Mouse (Mus musculus) hindbrain, postnatal 0 days (tissue): ENCODE measurements around the gene Dclk2. TPM values are rescaled to one million over a fixed set of nuclear protein-coding genes. Genes with fewer than 3 reads are reported as not detected.

ENCODE experiments used
- ATAC-seq: fragments of 200-750 bp; cut with Nextera tagmentation; 2 replicates; pipeline ENCODE4 v1.8.0; 2017; ENCODE audit warnings: mild to moderate bottlenecking, moderate TSS enrichment, moderate library complexity
- DNase-seq: peaks from one replicate; pipeline ENCODE4 v3.0.0-alpha.2; 2015; ENCODE audit warnings: low spot score
- H3K27ac ChIP-seq: fragments of 300-500 bp; sonication (generic); 2 replicates; pipeline ENCODE4 v1.5.1; 2014; ENCODE audit warnings: mild to moderate bottlenecking
- H3K27me3 ChIP-seq: fragments of 300-500 bp; sonication (generic); 2 replicates; pipeline ENCODE4 v1.6.1; 2014; ENCODE audit warnings: low read length, mixed read lengths; ENCODE audit not compliant: insufficient read depth
- H3K36me3 ChIP-seq: fragments of 300-500 bp; sonication (generic); 2 replicates; pipeline ENCODE4 v1.6.1; 2014; ENCODE audit warnings: low read length, mixed read lengths; ENCODE audit not compliant: insufficient read depth
- H3K4me1 ChIP-seq: fragments of 300-500 bp; sonication (generic); 2 replicates; pipeline ENCODE4 v1.6.1; 2014; ENCODE audit warnings: antibody characterized with exemption, low read length, mixed read lengths; ENCODE audit not compliant: insufficient read depth
- H3K4me2 ChIP-seq: fragments of 300-500 bp; sonication (generic); 2 replicates; pipeline ENCODE4 v1.6.1; 2014; ENCODE audit warnings: low read depth, mild to moderate bottlenecking, low read length, moderate library complexity, mixed read lengths
- H3K4me3 ChIP-seq: fragments of 300-500 bp; sonication (generic); 2 replicates; pipeline ENCODE4 v1.5.1; 2014; ENCODE audit warnings: low read length
- H3K9ac ChIP-seq: fragments of 300-500 bp; sonication (generic); replicated peaks from 2 replicates; pipeline ENCODE4 v1.6.1; 2014; ENCODE audit warnings: mild to moderate bottlenecking, low read length, moderate library complexity, mixed read lengths
- H3K9me3 ChIP-seq: fragments of 300-500 bp; sonication (generic); 2 replicates; pipeline ENCODE4 v1.6.1; 2016; ENCODE audit warnings: low read length, mixed read lengths
- CTCF ChIP-seq: IDR thresholded peaks from 2 replicates; pipeline ENCODE4 v1.5.1; 2016; ENCODE audit warnings: antibody characterized with exemption, control low read depth, low read depth
- WGBS: fragments of 180-500 bp; shearing (Covaris S2); extraction: QIAGEN DNeasy Blood & Tissue Kit; methylation state at CpG from one replicate; pipeline ENCODE4 v1.1.7; 2014; 5-methylcytosine and 5-hydroxymethylcytosine counted together
- polyA plus RNA-seq: library from polyadenylated mRNA; unstranded; fragments of >200 nt; fragmentation: Nextera tagmentation; extraction: Ambion mirVana; gene quantifications from 2 replicates; pipeline ENCODE4 v1.2.1, GENCODE M21; 2015
- total RNA-seq: library from RNA; depleted of rRNA; stranded (reverse); fragments of >200 nt; gene quantifications from 2 replicates; pipeline ENCODE4 v1.2.3, GENCODE M21; 2014; rRNA removed

Gene Dclk2
- 159 and 176 TPM in 2 replicates for total RNA-seq
- 68.1 and 69.6 TPM in 2 replicates for polyA plus RNA-seq

DNA sequence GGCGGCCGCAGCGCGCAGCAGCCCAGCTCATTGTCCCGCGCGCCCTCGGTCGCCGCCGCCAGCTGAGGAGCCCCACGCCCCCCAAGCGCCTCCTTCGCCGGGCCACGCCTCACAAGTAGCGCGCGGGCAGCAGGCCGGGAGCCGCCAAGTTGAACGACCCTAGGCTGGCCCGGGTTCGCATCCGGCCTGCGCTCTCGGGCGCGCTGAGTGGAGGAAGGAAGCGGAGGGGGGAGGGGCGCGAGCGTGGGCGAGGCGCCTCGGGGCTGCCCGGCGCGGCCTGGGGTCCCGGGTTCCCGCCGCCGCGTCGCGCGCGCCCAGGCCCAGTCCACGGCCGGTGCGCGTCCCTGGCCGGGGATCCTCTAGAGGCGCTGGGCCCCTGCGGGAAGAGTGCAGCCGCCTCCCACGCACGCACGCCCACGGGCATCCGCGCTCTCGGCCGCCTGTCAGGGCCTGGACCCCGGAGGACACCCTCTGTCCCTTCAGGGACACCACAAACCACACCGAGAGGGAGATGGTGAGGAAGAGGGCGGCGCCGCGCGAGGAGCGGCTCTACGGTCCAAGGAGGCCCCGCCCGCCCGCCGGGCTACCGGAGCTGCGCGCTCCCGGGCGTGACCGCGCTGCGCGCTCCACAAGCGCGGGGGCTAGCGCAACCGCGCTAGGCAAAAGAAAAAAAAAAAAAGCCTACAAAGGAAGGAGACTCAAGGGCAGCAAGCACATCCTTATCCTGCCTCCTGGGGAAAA lies at the start of gene Dclk2:
TSS of gene Dclk2 (minus strand) at position 510 of the 741 bp plus-strand sequence.
- DNase-seq (peak; percentile 93), ATAC-seq (peak; percentile 89)
- Histone ChIP-seq H3K4me1 (peaks cover 18% of the 10 kb centered on the region), H3K4me3 (peak within 1 kb of the TSS; percentile 87), H3K4me2 (peak within 1 kb of the TSS; percentile 74), H3K9me3 (no peaks in the 10 kb centered on the region), H3K27me3 (no peaks in the 10 kb centered on the region), H3K36me3 (no peaks in the 10 kb centered on the region), H3K9ac (peak within 1 kb of the TSS; percentile 96), H3K27ac (peak within 1 kb of the TSS; percentile 98)
- TF ChIP-seq CTCF = no peak
- WGBS = under 1% methylated on average over 64 of the region's 91 CpGs

DNA sequence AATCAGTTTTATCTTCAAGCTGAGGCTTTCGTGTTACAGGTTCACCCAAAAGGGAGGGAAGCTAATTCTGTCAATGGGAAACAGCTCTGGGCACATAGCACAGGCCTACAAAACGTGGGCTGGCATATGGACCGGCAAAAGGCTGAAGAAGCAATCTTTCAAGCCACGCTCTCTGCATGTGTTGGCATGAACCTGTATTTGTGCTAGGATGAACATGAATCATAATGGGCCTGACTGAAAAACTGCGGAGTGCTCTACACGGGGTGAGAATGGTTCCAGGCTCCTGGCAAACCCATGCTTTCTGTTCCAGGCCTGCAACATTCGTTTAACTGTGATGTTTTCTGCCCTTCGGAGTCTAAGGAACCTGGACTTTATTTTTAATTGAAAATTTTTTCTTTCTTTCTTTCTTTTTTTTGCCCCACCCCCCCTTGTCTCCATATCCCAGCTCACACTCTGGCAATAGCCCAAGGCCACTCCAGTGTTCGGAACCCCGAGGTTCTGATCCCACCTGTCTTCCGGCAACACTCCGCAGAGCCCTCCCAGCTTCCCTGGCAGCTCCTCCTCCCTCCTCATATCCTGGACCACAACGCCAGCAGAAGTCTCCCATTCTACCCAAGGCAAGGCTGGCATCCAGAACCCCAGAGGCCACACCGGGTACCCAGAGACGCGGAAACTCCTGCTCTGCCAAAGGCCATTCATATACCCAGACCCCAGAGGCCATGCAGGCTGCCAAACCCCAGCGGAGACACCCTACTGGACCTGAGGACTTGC lies 42.2 kb upstream of the Dclk2 start:
- TF ChIP-seq CTCF = no peak
- no peak overlapping the region for H3K27ac ChIP-seq
- H3K4me1 ChIP-seq = no peaks in the 10 kb centered on the region
- H3K9ac ChIP-seq = no peak overlapping the region
- ATAC-seq = peak; percentile 53; the same call in 1 of the 2 replicates
- WGBS = 64% methylated on average over 17 of the region's 17 CpGs
- no peaks in the 10 kb centered on the region for H3K27me3 ChIP-seq
- peak; percentile 61 for DNase-seq
- H3K4me3 ChIP-seq = no peak overlapping the region
- H3K4me2 ChIP-seq = no peak overlapping the region
- no peaks in the 10 kb centered on the region for H3K36me3 ChIP-seq
- H3K9me3 ChIP-seq = no peaks in the 10 kb centered on the region

DNA sequence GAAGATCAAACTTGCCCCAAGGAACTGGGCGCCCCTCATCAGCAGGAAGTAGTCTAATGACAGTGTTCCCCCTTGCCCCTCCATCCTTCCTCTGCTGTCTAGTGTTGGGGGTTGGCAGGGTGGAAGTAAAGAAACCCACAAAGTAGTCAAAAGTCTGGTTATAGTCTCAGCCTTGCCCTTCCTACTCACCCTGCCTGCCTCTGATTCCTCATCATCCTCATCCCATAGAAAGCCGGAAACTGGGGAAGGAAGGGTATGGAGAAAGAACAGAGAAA lies 40.7 kb upstream of the Dclk2 start:
- no peaks in the 10 kb centered on the region for H3K4me1 ChIP-seq
- WGBS = 87% methylated on average over 2 of the region's 2 CpGs
- H3K9ac ChIP-seq = no peak overlapping the region
- no peak overlapping the region for H3K27ac ChIP-seq
- no peak overlapping the region for H3K4me2 ChIP-seq
- DNase-seq = no peak
- no peaks in the 10 kb centered on the region for H3K36me3 ChIP-seq
- H3K4me3 ChIP-seq = no peak overlapping the region
- ATAC-seq = no peak
- H3K9me3 ChIP-seq = no peaks in the 10 kb centered on the region
- no peak for TF ChIP-seq CTCF
- no peaks in the 10 kb centered on the region for H3K27me3 ChIP-seq

DNA sequence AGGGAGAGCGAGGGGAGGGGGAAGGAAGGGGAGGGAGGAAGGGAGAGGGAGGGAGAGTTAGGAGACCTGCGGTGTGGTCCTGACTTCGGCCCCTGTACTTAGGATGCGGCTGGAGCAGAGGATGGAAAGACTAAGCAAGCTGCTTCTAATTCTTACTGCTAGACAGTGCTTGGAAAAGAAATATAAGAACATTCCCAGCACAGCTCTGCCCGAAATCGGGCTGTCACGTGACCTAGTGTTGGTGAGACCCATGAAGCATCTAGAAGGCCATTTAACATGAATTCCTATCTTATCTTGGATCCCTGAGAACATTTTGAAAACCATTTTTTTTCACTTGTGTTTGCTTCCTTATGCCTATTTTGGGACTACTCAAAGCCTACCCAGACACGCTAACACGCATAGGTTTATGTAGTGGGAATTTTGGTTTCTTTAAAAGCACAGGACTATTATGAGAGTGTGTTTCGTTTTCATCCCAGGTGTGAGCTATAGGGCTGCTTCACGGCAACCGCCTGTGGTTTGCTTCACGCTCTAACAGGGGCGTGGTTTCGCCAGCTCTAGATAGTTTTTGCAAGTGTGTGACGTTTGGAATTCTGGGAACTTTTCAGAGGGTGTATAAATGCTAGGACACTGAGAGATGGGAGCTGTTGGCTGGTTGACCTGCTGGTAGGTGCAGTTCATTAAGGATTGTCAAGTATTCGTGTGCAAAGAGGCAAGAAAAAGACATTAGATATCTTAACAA lies 40.2 kb upstream of the Dclk2 start:
- no peak for DNase-seq
- no peak for ATAC-seq
- no peak overlapping the region for H3K4me3 ChIP-seq
- no peaks in the 10 kb centered on the region for H3K4me1 ChIP-seq
- no peak for TF ChIP-seq CTCF
- H3K4me2 ChIP-seq = no peak overlapping the region
- 89% methylated on average over 17 of the region's 17 CpGs for WGBS
- H3K9me3 ChIP-seq = no peaks in the 10 kb centered on the region
- H3K27me3 ChIP-seq = no peaks in the 10 kb centered on the region
- no peak overlapping the region for H3K9ac ChIP-seq
- H3K27ac ChIP-seq = no peak overlapping the region
- H3K36me3 ChIP-seq = no peaks in the 10 kb centered on the region

DNA sequence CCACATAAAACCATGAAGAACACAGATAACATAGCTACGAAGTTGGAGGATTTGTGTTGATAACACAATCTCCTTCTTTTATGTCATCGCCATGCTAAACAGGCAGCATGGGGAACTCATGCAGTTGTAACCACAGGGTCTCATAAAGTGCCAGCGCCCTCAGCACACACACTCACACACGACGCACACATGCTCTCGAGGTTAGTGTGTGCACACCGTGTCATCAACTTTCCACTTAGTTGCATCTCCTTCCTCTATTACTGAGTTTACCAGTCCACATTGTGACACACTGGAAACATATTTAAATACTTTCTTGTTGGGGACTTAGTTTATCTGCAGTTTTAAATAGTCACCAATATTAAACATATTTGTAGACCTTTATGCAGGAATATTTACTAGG lies 38.4 kb upstream of the Dclk2 start:
- H3K27me3 ChIP-seq = no peaks in the 10 kb centered on the region

DNA sequence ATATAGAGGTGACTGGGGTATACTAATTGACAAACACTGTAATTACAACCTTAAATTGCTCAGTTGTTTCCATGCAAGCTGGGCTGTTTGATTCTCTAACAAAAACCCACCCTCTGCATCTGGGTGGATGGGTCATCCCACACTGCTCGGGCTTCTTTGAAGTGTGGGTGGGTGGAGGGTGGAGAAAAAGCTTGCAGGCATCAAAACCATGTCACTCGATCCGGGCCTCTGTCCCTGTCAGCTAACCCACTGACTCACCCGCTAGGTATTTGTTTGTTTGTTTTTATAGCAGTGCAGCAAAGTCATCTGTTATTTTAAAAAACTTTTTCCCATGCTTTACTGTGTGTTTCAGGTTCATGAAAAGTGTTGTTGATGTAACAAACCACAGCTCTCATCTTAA lies 34.7 kb upstream of the Dclk2 start:
- Histone ChIP-seq H3K27ac (no peak overlapping the region), H3K4me2 (no peak overlapping the region), H3K36me3 (no peaks in the 10 kb centered on the region), H3K4me3 (no peak overlapping the region), H3K9ac (no peak overlapping the region), H3K4me1 (no peaks in the 10 kb centered on the region), H3K9me3 (no peaks in the 10 kb centered on the region), H3K27me3 (no peaks in the 10 kb centered on the region)
- DNase-seq (no peak), ATAC-seq (no peak)
- no peak for TF ChIP-seq CTCF
- 49% methylated on average over 4 of the region's 4 CpGs for WGBS

More for the DNA sequence above, 38.4 kb upstream of the Dclk2 start:
- ATAC-seq (no peak), DNase-seq (no peak)
- Histone ChIP-seq H3K4me3 (no peak overlapping the region), H3K4me2 (no peak overlapping the region), H3K27ac (no peak overlapping the region), H3K4me1 (no peaks in the 10 kb centered on the region), H3K36me3 (no peaks in the 10 kb centered on the region), H3K9me3 (no peaks in the 10 kb centered on the region), H3K9ac (no peak overlapping the region)
- WGBS = 92% methylated on average over 7 of the region's 7 CpGs
- no peak for TF ChIP-seq CTCF
